Mouse (Mus musculus) brain, embryonic 14.5 days (tissue): ENCODE data around the gene Sost.

Source experiments
- CTCF ChIP-seq: fragments of 200-500 bp; IDR thresholded peaks from 2 replicates; pipeline ENCODE4 v1.5.1; 2012; ENCODE audit warnings: inconsistent platforms, mild to moderate bottlenecking, moderate library complexity, borderline replicate concordance; ENCODE audit not compliant: insufficient read depth, insufficient read length; ENCODE audit errors: extremely low read depth
- POLR2A ChIP-seq: fragments of 200-500 bp; IDR thresholded peaks from 2 replicates; pipeline ENCODE4 v1.6.1; 2012; ENCODE audit warnings: mild to moderate bottlenecking, inconsistent platforms, borderline replicate concordance; ENCODE audit not compliant: poor library complexity, insufficient read depth, insufficient read length, severe bottlenecking; ENCODE audit errors: extremely low read depth

DNA sequence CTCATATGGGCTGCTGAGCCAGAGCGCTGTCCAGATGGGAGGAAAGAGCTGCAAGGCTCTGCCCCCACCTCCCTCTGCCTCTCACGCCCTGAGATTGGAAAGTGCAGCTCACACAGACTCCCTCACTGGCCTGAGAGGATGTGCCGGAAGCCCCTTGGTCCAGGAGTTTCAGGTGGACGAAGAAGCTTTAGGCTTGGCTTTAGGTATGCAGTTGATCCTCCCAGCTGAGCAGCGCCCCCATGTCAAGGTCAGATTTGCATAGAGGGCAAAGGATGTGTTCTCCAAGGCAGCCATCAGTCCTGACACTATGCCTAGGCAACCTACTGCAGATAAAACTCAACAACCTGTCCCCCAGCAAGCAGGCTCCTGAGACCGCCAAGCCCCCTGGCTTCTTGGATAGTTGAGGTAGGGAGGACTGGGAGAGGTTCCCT is 16.2 kb upstream of the Sost start:
- no peak for TF ChIP-seq POLR2A
- no peak for TF ChIP-seq CTCF
